Mouse (Mus musculus): ENCODE data around the gene Pex5l.

- TF ChIP-seq CTCF (IDR thresholded peaks at IDR 0.05; ENCODE audit: low read depth) (no peak), EP300 (IDR thresholded peaks at IDR 0.05; ENCODE audit: low read depth) (no peak)
Observed at GRCm38 (mm10) chr3:32987806-32988205, 155.2 kb downstream of the Pex5l start.

Measured in liver, embryonic 14.5 days (tissue).